Mouse (Mus musculus) G1E (cell line): Measurements from ENCODE around the gene Anxa11.
"Not testable (repeated sequence)": the region's sequence is repeated elsewhere in the genome, so short reads cannot be mapped to it uniquely, and the experiment has no call there.

ENCODE experiments used
- CTCF ChIP-seq: IDR thresholded peaks from 2 replicates; pipeline ENCODE4 v1.5.1; 2012; ENCODE audit warnings: low read depth, low read length, inconsistent platforms, mixed read lengths
- GATA1 ChIP-seq: IDR thresholded peaks from 2 replicates; pipeline ENCODE4 v1.6.1; 2012; ENCODE audit warnings: borderline replicate concordance, low read length, inconsistent platforms, mixed read lengths
- TAL1 ChIP-seq: conservative IDR thresholded peaks from 2 replicates; pipeline ENCODE4 v1.6.1; 2012; ENCODE audit warnings: low read depth, low read length, inconsistent platforms, mixed read lengths

- not testable (repeated sequence) for TF ChIP-seq CTCF, GATA1, TAL1
These were observed 85.0 kb downstream of the Anxa11 start for GRCm38 (mm10) chr14:25926814-25927561.
